Mouse (Mus musculus): ENCODE results near the gene Ralgps1.
"Not testable (repeated sequence)": the region's sequence is repeated elsewhere in the genome, so short reads cannot be mapped to it uniquely, and the experiment has no call there.

DNA sequence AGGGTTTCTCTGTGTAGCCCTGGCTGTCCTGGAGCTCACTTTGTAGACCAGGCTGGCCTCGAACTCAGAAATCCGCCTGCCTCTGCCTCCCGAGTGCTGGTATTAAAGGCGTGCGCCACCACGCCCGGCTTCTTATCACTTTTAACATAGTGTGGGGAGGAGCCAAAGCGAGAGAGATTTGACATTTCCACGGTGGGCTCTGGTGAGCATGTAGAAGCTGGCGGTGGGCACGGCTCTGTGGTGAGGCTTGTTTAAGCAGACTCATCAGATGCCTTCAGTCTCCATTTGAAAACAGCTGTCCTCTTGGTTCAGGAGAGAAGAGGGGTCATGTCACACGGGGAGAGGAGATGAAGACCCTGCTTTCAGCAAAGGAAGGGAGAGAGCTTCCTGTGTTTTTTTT, 274.0 kb downstream of the Ralgps1 start:
- not testable (repeated sequence) for TF ChIP-seq POLR2A (IDR thresholded peaks at IDR 0.05; ENCODE audit: low read depth, low read length); CTCF (IDR thresholded peaks at IDR 0.05; ENCODE audit: extremely low read depth, insufficient read length, insufficient replicate concordance, low read depth, low read length)
